Mouse (Mus musculus) CH12.LX (cell line): Measurements from ENCODE around the gene Rdh7.

ENCODE experiments used
- JUND ChIP-seq: conservative IDR thresholded peaks from 2 replicates; pipeline ENCODE4 v1.6.1; 2011; ENCODE audit warnings: low read depth, low read length, improper control_type of control experiment
- USF1 ChIP-seq: IDR thresholded peaks from 2 replicates; pipeline ENCODE4 v1.6.1; 2014; ENCODE audit warnings: low read depth, mild to moderate bottlenecking, inconsistent platforms, low read length, improper control_type of control experiment

DNA sequence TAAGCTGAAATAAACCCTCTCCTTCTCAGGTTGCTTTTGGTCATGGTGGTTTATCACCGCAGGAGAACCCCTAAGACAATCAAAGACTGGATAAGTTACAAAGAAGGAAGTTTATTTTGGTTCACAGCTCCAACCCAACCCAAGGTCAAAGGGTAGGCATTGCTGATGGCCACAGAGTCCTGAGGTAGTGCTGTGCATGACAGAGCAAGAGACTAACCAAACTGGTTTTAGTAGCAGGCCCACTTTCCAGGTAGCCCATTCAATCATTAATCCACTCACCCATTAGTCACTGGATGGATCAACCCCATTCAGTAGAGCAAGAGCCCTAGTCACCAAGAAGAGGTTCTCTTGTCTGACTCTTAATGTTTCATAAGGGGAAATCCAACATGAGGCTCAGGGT lies 33.6 kb upstream of the Rdh7 start:
- no peak for TF ChIP-seq USF1
- no peak for TF ChIP-seq JUND
